Mouse (Mus musculus): ENCODE measurements at regions not wholly inside any gene's neighbourhood (a gene's known extent, or its start where the extent isn't known, plus 50 kb on each side); places are given as distances from the start of the nearest gene placed in this dataset.

DNA sequence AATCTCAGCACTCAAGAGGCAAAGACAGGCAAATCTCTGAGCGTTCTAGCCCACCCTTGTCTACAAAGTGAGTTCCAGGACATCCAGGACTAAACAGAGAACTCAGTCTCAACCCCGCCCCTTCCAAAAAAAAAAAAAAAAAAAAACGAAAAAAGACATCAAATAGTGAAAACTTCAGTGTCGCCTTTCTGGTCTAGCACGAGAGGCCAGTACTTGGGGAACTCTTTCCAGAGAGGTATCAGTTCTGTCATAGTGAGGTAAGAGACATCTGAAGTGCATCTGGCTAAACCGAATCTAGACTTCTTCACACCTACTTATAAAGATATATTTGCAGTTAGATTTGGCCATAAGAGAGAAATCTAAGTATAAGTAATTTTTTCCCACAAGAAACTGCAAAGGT lies 393.8 kb downstream of the Rnd3 start:
- no peaks in the 10 kb centered on the region for H3K36me3 ChIP-seq (ENCODE audit: control insufficient read depth, insufficient read depth, low read length)

DNA sequence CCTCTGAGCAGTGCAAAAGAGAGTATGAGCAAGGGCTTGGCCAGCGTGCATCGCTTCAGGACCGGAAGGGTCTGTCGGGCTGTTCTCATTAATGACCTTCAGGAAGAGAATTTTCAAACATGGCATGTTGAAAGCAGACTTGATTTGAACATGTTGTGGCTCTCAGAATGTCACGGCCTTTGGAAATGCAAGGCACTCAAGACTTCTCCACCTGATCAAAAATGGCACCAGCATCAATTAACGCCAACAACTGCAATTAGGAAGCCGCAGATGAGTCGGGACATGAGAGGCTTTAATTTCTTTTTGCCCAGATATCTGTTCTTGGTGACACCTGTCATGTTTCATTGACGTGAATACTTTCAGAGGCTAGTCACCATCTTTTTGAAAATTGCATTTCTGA lies 396.5 kb downstream of the Rnd3 start:
- no peaks in the 10 kb centered on the region for H3K36me3 ChIP-seq (ENCODE audit: control insufficient read depth, insufficient read depth, low read length)
- no peak overlapping the region for H3K27ac ChIP-seq (ENCODE audit: control insufficient read depth, insufficient read depth, low read depth, low read length)
- TF ChIP-seq CTCF (IDR thresholded peaks at IDR 0.05; ENCODE audit: control insufficient read depth, insufficient read depth, insufficient replicate concordance, low read depth, low read length) (no peak), POLR2A (IDR thresholded peaks at IDR 0.05; ENCODE audit: control insufficient read depth, low read depth, low read length) (no peak)
- no peaks in the 10 kb centered on the region for H3K4me1 ChIP-seq (ENCODE audit: control insufficient read depth, insufficient read depth, low read length)
- H3K27me3 ChIP-seq (ENCODE audit: control insufficient read depth, insufficient read depth, low read length), result no peaks in the 10 kb centered on the region
- H3K4me3 ChIP-seq (ENCODE audit: control insufficient read depth, low read depth, low read length), result no peak overlapping the region

More for the DNA sequence above, 393.8 kb downstream of the Rnd3 start:
- Histone ChIP-seq H3K27ac (ENCODE audit: control insufficient read depth, insufficient read depth, low read depth, low read length) (no peak overlapping the region), H3K4me1 (ENCODE audit: control insufficient read depth, insufficient read depth, low read length) (no peaks in the 10 kb centered on the region), H3K27me3 (ENCODE audit: control insufficient read depth, insufficient read depth, low read length) (no peaks in the 10 kb centered on the region), H3K4me3 (ENCODE audit: control insufficient read depth, low read depth, low read length) (no peak overlapping the region)
- no peak for TF ChIP-seq POLR2A (IDR thresholded peaks at IDR 0.05; ENCODE audit: control insufficient read depth, low read depth, low read length)
- TF ChIP-seq CTCF (IDR thresholded peaks at IDR 0.05; ENCODE audit: control insufficient read depth, insufficient read depth, insufficient replicate concordance, low read depth, low read length), result no peak

DNA sequence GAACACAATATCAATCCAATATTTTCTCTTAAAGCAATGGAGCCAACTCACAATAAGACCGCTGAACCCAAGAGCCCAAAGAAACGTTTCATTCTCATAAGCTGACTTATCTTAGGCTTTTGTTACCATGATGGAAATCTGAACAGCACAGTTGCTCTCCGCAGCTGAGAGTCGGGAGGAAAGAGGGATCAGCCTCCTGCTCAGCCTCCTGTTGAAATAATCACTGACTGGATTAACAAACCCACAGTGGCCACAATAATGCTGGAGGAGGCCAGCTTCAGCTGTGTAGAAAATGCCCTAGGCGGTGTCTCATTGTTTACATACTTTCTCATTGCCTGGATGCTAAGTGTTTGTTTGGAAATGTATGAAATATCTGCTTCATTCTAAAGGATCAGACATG lies 398.1 kb downstream of the Rnd3 start:
- Histone ChIP-seq H3K36me3 (ENCODE audit: control insufficient read depth, insufficient read depth, low read length) (no peaks in the 10 kb centered on the region), H3K27ac (ENCODE audit: control insufficient read depth, insufficient read depth, low read depth, low read length) (no peak overlapping the region), H3K27me3 (ENCODE audit: control insufficient read depth, insufficient read depth, low read length) (no peaks in the 10 kb centered on the region), H3K4me1 (ENCODE audit: control insufficient read depth, insufficient read depth, low read length) (no peaks in the 10 kb centered on the region), H3K4me3 (ENCODE audit: control insufficient read depth, low read depth, low read length) (no peak overlapping the region)
- no peak for TF ChIP-seq POLR2A (IDR thresholded peaks at IDR 0.05; ENCODE audit: control insufficient read depth, low read depth, low read length)

DNA sequence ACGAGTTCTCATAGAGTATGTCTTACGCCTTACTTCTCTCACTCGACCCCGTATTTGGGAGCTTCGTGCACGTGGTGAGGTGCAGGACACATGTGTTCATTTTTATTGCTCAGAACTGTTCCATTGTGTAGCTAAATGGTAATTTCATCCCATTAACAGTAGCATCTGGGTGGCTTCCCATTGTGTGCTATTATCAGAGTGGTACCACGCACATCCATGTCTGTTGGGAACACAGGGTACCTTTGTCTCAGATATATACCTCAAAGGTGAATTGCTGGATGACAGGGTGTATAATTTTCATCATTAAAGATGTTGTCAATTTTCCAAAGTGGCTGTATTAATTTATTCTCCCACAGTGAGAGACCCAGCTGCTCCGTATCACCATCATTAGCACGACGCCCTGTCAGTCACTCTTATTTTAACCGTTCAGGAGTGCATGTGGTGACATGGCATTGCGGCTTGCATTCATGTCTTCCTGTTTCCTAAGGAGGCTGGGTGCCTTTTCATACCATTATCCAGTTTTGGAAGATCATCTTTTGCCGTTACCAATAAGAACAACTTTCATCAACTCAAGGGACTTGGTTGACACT lies 404.2 kb downstream of the Rnd3 start:
- H3K36me3 ChIP-seq (ENCODE audit: control insufficient read depth, insufficient read depth, low read length), result no peaks in the 10 kb centered on the region
- no peak overlapping the region; the same call in 1 of the 2 replicates for H3K4me3 ChIP-seq (ENCODE audit: control insufficient read depth, low read depth, low read length)
- H3K27me3 ChIP-seq (ENCODE audit: control insufficient read depth, insufficient read depth, low read length), result no peaks in the 10 kb centered on the region
- TF ChIP-seq POLR2A (IDR thresholded peaks at IDR 0.05; ENCODE audit: control insufficient read depth, low read depth, low read length), result no peak
- no peak for TF ChIP-seq CTCF (IDR thresholded peaks at IDR 0.05; ENCODE audit: control insufficient read depth, insufficient read depth, insufficient replicate concordance, low read depth, low read length)
- no peak overlapping the region for H3K27ac ChIP-seq (ENCODE audit: control insufficient read depth, insufficient read depth, low read depth, low read length)
- no peaks in the 10 kb centered on the region for H3K4me1 ChIP-seq (ENCODE audit: control insufficient read depth, insufficient read depth, low read length)

DNA sequence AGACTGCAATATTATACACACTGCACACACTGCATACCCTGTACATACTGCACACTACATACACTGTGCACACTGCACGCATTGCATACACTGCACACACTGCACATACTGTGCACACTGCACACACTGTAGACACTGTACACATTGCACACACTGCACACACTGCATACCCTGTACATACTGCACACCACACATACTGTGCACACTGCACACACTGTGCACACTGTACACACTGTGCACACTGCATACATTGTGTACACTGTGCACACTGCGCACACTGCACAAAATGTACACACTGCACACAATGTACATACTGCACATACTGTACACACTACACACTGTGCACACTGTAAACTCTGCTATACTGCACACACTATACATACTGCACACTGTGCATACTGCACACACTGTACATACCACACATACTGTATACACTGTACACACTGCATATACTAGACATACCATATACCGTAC lies 405.1 kb downstream of the Rnd3 start:
- no peaks in the 10 kb centered on the region for H3K36me3 ChIP-seq (ENCODE audit: control insufficient read depth, insufficient read depth, low read length)
- no peaks in the 10 kb centered on the region for H3K4me1 ChIP-seq (ENCODE audit: control insufficient read depth, insufficient read depth, low read length)
- H3K27ac ChIP-seq (ENCODE audit: control insufficient read depth, insufficient read depth, low read depth, low read length), result no peak overlapping the region
- TF ChIP-seq CTCF (IDR thresholded peaks at IDR 0.05; ENCODE audit: control insufficient read depth, insufficient read depth, insufficient replicate concordance, low read depth, low read length) (no peak), POLR2A (IDR thresholded peaks at IDR 0.05; ENCODE audit: control insufficient read depth, low read depth, low read length) (no peak)
- H3K27me3 ChIP-seq (ENCODE audit: control insufficient read depth, insufficient read depth, low read length), result no peaks in the 10 kb centered on the region
- no peak overlapping the region for H3K4me3 ChIP-seq (ENCODE audit: control insufficient read depth, low read depth, low read length)

DNA sequence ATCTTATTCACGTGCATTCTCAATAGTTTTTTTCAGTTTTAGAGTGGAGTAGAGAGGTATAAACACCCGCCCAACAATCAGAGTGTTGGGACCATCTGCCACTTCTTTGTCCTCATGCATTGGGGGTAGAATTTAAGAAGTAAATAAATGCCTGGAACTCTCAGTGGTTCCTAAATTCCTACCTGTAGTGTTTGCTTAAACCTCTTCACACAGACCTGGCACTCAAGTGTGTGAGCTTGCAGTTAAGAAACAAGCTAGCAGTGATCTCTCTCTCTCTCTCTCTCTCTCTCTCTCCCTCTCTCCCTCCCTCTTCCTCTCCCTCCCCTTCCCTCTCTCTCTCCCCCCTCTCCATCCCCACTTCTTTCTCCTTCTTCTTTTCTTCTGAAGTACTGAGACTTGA lies 406.5 kb downstream of the Rnd3 start:
- Histone ChIP-seq H3K27me3 (ENCODE audit: control insufficient read depth, insufficient read depth, low read length) (no peaks in the 10 kb centered on the region), H3K27ac (ENCODE audit: control insufficient read depth, insufficient read depth, low read depth, low read length) (no peak overlapping the region), H3K36me3 (ENCODE audit: control insufficient read depth, insufficient read depth, low read length) (no peaks in the 10 kb centered on the region), H3K4me3 (ENCODE audit: control insufficient read depth, low read depth, low read length) (no peak overlapping the region), H3K4me1 (ENCODE audit: control insufficient read depth, insufficient read depth, low read length) (no peaks in the 10 kb centered on the region)
- TF ChIP-seq CTCF (IDR thresholded peaks at IDR 0.05; ENCODE audit: control insufficient read depth, insufficient read depth, insufficient replicate concordance, low read depth, low read length), result no peak
- no peak for TF ChIP-seq POLR2A (IDR thresholded peaks at IDR 0.05; ENCODE audit: control insufficient read depth, low read depth, low read length)

DNA sequence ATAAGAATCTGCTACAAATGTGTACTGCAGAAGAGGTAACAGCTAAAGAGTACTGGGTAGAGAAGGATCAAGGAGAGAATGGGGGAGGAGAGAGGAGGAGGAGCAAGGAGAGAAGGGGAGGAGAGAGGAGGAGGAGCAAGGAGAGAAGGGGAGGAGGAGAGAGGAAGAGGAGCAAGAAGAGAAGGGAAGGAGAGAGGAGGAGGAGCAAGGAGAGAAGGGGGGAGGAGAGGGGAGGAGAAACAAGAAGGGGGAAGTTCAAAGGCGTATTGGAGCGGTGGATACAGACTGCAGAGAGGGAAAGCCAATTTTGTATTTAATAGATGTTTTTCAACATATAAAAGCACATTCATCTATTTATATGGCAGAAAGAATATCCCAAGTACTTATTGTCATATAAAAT lies 407.6 kb downstream of the Rnd3 start:
- no peaks in the 10 kb centered on the region for H3K4me1 ChIP-seq (ENCODE audit: control insufficient read depth, insufficient read depth, low read length)
- H3K27me3 ChIP-seq (ENCODE audit: control insufficient read depth, insufficient read depth, low read length), result no peaks in the 10 kb centered on the region
- no peak for TF ChIP-seq POLR2A (IDR thresholded peaks at IDR 0.05; ENCODE audit: control insufficient read depth, low read depth, low read length)
- H3K4me3 ChIP-seq (ENCODE audit: control insufficient read depth, low read depth, low read length), result no peak overlapping the region
- H3K27ac ChIP-seq (ENCODE audit: control insufficient read depth, insufficient read depth, low read depth, low read length), result no peak overlapping the region
- no peaks in the 10 kb centered on the region for H3K36me3 ChIP-seq (ENCODE audit: control insufficient read depth, insufficient read depth, low read length)

DNA sequence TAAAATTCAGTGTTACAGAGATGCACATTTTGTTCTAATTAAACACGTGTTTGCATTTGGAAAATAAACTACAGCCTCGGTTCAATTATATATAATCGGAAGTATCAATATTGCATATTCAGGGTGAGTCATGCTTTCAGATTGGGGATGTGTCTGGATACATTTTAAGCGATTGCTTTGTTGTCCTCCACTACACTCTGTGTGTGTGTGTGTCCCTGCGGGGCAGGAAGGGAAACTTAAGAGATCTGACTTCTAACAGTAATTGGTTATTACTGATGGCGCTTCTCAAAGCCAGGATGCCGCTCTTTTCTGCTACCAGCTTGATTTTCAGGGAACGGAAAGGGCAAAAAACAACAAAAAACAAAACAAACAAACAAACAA lies 409.3 kb downstream of the Rnd3 start:
- Histone ChIP-seq H3K4me3 (ENCODE audit: control insufficient read depth, low read depth, low read length) (no peak overlapping the region), H3K36me3 (ENCODE audit: control insufficient read depth, insufficient read depth, low read length) (no peaks in the 10 kb centered on the region), H3K4me1 (ENCODE audit: control insufficient read depth, insufficient read depth, low read length) (no peaks in the 10 kb centered on the region), H3K27me3 (ENCODE audit: control insufficient read depth, insufficient read depth, low read length) (no peaks in the 10 kb centered on the region), H3K27ac (ENCODE audit: control insufficient read depth, insufficient read depth, low read depth, low read length) (no peak overlapping the region)
- no peak for TF ChIP-seq POLR2A (IDR thresholded peaks at IDR 0.05; ENCODE audit: control insufficient read depth, low read depth, low read length)
- no peak for TF ChIP-seq CTCF (IDR thresholded peaks at IDR 0.05; ENCODE audit: control insufficient read depth, insufficient read depth, insufficient replicate concordance, low read depth, low read length)

Data from testis, adult 2 months (tissue).